Mouse (Mus musculus): Measurements from ENCODE around the gene Tmem163.
A peak's percentile ranks its signal among the peaks of the same experiment; 100 is the strongest.

The Tmem163 gene

DNA sequence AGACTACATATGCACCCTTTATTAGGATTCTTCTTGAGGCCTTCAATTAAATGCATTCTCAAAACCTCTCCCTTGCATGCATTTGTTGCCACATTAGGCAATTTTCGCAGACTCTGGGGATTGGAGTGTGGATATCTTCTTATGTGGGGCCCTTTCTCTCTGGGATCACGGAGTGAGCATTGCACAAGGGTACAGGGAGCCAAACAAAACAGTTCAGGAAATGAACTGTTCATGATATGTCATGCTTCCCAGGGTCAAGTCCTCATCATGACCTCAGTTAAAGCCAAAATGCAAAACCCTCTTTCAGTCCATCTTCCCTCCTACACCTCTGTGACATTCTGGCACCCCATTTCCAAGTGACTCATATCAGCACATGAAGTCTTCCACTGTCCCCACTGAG lies 27.8 kb downstream of the Tmem163 start:
- DNase-seq (ENCODE audit: low read depth, low spot score): no peak

GRCm38 (mm10) chr1:127642976-127643769 lies 36.2 kb downstream of the Tmem163 start:
- no peak for DNase-seq (ENCODE audit: low read depth, low spot score)

DNA sequence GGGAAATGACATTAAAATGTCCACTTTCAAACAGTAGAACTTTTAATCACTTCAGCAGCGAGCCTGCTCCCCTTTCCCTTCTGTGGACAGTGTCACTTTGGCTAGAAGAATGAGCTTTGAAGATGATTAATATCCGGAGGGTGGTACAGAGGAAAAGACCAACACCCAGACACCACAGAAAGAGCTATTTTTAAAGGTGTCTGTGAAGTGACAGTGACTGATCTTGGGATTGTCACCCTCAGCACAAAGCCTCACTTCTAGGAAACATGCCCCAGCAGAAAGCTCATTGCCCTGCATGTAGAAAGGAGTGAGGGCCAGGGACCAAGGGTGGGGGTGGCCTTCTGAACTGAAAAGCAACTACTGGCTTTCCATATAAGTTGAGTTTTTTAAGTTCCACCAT lies 41.4 kb downstream of the Tmem163 start:
- no peak for DNase-seq (ENCODE audit: low read depth, low spot score)

- DNase-seq (ENCODE audit: low read depth, low spot score): no peak
Measured at GRCm38 (mm10) chr1:127627151-127627550, 52.2 kb downstream of the Tmem163 start.

DNA sequence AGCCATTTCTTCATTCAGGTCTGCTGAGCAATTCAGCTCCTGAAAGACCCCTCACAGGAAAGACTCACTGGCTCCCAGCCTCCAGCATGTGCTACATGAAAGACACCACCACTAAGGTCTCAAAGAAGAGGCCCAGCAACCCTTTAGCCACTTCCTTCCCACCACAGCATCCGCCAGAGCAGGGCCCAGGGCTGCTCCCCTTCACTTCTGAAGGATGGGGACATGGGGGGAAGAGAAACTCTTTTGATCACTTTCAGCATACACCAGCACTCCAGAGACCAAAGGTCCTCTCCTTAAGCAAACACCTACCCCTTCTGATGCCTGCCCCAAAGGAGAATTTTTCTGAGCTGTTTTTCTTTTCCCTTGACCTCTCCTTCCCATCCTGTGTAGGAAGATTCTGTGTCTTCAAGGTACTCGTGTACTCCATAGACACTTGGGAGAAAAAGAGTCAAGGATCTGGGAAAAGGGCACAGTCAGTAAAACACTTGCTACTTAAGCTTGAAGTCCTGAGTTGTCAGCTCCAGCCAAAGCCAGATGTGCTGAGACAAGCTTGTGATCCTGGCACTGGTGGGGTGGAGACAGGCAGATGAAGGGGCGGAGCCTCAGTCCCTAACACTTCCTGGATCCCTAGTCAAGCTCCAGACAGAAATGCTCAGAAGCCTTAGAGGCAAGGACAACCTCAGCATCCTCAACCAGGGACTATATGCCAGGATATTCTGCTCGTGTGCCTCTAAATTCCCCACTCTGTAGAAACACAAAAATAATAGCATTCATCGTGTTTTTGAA lies 53.6 kb downstream of the Tmem163 start:
- peak; percentile 33 for DNase-seq (ENCODE audit: low read depth, low spot score)

- DNase-seq (ENCODE audit: low read depth, low spot score): no peak
Measured at GRCm38 (mm10) chr1:127622349-127622748, 57.0 kb downstream of the Tmem163 start.

DNA sequence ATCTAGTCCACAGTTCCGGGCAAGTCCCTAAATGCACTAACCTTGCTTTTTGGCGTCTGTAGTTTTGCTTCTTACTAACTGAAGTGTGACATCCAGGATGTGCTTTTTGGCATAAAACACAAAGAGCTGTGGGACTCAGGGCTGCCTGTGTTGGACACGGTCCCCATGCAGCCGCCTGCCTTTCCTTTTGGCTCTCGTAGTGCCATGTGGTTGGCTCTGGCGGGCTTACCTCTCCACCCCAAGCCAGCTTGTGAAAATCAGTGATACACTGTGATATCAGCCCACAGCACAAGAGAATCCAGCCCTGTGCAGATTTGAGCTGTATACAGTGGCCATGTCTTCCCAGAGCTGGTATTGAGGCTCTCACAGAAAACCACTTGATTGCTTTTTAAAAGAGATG lies 60.3 kb downstream of the Tmem163 start:
- no peak for DNase-seq (ENCODE audit: low read depth, low spot score)

DNA sequence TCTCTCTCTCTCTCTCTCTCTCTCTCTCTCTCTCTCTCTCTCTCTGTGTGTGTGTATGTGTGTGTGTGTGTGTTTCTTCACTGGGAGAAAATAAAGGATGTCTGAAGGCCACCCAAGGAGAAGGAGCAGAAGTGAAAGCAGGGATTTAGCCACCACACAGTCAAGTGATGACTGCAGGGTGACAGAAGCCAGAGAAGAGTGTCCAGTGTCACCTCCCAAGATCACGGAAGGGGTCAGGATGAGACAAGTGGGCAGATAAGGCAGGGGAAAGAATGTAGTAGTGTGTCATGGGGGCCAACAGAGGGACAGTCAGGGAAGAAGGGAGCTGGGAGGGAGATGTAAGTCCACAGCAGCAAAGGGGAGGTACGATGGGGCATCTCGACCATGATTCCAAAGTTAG lies 69.0 kb downstream of the Tmem163 start:
- no peak for DNase-seq (ENCODE audit: low read depth, low spot score)

DNA sequence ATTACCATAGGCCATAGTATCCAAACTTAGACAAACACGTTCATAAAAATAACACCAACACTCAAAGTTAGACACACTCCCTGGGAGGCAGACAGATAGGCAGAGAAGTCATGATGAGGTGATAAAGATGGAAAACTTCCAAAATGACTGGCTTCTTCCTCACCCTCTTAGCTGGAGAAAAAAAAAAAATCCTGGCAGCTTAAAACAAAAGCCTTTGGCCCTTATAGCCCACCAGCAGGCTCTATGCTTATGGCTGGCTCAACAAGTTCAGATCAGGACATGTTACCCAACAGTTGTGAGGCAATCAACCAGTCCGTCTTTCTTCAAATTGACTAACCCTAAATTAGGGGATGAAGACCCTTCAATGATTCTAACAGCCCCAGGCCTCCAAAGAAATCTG lies 69.5 kb downstream of the Tmem163 start:
- DNase-seq (ENCODE audit: low read depth, low spot score): no peak

DNA sequence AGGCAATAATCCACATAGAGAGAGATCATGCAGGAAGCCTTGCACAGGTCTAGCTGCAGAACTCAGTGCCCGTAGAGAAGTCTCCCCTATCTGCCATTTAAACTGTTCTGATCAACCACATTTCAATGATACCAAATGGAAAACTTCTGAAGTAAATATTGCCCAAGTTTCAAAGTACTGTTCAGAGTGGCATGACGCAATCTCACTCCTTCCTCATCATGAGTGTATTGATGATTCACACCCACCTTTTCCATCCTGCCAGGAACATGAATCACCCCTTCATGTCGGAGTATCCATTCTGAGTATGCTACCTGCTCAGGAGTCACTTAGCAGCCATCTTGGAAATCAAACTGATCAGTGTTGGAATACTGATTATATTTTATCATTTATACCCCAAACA lies 71.0 kb downstream of the Tmem163 start:
- DNase-seq (ENCODE audit: low read depth, low spot score): no peak

DNA sequence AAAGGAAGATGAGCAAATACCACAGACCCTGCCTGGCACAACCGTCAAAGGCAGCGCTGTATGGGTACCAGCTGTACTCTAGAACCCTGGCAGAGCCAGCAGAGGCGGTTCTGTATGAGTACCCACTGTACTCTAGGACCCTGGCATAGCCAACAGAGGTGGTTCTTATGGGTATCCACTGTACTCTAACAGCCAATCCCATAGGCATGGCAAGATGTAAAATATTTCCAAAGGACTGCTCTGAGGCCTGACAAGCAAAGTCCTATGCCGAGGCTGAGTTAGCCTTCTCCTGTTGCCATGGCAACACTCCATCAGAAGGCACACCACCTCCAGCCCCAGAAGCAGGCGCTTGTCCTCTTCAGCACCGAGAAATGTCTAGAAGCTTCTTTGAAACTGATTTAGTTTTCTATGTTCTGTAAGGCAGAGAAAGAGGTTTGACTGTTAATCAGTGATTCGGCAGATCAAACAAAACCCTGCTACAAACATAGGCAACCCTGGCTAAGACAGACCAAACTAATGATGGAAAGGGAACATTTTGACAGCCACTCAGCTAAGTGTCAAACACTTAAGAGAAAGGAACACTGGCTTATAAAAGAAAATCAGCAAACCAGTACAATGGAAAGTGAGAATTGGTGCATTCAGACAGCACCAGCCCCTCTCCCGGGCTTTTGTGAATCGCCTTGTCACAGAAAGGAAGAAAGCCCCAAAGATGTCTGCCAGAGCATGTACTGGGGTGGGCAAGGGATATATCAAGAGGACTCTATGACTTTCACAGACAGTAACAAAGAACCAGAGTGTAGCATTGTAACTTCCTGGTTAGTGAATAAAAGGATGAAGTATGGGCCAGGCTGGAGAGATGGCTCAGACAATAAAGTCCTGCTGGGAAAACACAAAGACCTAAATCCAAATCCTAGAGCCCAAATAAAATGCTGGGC lies 75.4 kb downstream of the Tmem163 start:
- peak; percentile 15 for DNase-seq (ENCODE audit: low read depth, low spot score)

- DNase-seq (ENCODE audit: low read depth, low spot score): no peak
Measured at GRCm38 (mm10) chr1:127596143-127596542, 83.2 kb downstream of the Tmem163 start.

GRCm38 (mm10) chr1:127595735-127596134 lies 83.6 kb downstream of the Tmem163 start:
- DNase-seq (ENCODE audit: low read depth, low spot score): no peak

- no peak for DNase-seq (ENCODE audit: low read depth, low spot score)
Measured at GRCm38 (mm10) chr1:127589542-127589941, 89.8 kb downstream of the Tmem163 start.

DNA sequence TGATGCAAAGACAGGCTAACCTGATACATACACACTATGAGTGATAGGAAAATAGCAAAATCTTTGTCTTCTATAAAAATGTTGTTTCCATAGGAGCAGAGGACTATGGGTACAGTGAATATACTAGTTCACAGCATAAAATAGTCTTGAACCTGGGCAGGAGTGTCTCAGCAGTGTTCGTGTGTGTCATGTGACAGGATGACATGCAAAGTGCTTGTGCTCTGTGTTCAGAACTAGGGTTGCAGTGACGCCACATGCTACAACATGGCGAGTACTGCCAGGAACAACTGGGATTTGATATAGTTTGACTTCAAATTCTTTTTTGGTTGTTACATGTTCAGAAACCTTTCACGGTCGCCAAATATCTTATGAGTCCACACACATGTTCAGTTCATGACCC lies 92.3 kb downstream of the Tmem163 start:
- DNase-seq (ENCODE audit: low read depth, low spot score): no peak

DNA sequence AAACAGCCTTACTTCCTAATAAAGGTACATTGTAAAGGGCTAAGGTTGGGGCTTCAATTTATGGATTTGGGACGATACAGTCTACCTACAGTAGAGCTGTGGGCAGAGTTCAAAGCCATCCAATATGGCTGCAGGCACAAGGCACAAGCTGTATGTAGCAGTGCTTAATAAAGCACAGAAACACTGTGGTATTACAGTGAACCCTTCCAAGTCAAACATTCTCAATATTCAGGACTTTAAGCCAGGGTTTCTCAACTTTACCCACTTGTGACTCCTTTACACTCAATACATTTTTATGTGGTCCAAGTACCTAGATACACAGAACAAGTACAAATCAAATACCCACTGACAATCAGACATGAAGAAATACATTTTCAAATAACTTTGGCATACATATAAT lies 93.2 kb downstream of the Tmem163 start:
- DNase-seq (ENCODE audit: low read depth, low spot score): no peak

DNA sequence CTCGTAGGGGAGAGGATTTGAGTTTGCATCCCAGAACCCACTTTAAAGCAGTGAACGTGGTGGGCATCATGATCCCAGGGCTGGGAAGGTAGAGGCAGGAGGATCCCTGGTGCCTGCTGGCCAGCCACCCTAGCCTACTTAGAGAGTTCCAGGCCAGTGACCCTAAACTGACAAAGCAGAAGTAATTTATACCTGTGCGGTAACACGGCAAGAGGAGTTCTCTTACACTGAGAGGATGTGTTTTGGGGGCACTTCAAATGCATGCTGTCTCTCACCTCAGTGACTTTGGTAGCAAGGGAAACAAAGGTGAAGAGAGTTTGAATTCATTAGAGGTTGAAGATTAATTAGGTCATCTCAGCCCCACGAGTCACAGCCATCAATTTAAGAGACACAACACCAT lies 101.4 kb downstream of the Tmem163 start:
- DNase-seq (ENCODE audit: low read depth, low spot score): no peak

GRCm38 (mm10) chr1:127577083-127577482 lies 102.3 kb downstream of the Tmem163 start:
- no peak for DNase-seq (ENCODE audit: low read depth, low spot score)

GRCm38 (mm10) chr1:127576563-127576962 lies 102.8 kb downstream of the Tmem163 start:
- DNase-seq (ENCODE audit: low read depth, low spot score): no peak

- DNase-seq (ENCODE audit: low read depth, low spot score): no peak
Measured at GRCm38 (mm10) chr1:127576143-127576542, 103.2 kb downstream of the Tmem163 start.

- peak; percentile 27 for DNase-seq (ENCODE audit: low read depth, low spot score)
Measured at GRCm38 (mm10) chr1:127575692-127576091, 103.7 kb downstream of the Tmem163 start.

GRCm38 (mm10) chr1:127573186-127573585 lies 106.2 kb downstream of the Tmem163 start:
- no peak for DNase-seq (ENCODE audit: low read depth, low spot score)
